Mouse (Mus musculus): ENCODE measurements at regions not wholly inside any gene's neighbourhood (a gene's known extent, or its start where the extent isn't known, plus 50 kb on each side); places are given as distances from the start of the nearest gene placed in this dataset.

DNA sequence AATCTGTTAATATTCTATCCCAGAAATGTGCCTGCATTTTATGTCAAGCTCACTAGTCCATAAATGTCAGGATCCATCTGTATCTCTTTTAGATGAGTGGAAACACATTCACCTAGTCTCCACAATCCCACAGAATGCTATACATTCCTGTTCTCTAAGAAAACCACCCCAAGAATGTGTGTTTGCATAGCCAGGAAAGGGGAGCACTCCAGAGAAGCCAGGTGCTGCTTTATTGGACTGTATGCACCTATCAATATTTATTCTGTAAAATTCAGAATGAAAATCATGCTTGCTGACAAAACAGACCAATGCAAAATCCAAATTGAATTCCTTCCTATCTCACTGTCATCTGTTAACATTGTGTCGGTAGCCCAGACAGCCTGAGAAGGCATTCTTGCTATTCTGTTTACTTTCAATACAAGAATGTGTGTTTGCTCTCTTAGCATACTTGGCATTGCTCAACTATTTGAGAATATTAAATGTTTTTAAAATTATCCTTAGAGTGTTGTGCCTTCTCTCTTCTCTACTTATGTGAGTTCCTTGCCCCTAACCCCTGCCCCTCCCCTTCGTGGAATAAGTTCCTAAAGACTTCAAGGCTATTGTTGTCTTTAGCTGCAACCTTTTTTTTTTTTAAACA lies 2050.7 kb upstream of the 5930422O12Rik start:
- DNase-seq: no peak
- WGBS: 27% methylated on average over 2 of the region's 2 CpGs
- TF ChIP-seq POLR2A (IDR thresholded peaks at IDR 0.05; ENCODE audit: borderline replicate concordance, extremely low read depth, low read depth, low read length) (no peak), CTCF (IDR thresholded peaks at IDR 0.05; ENCODE audit: insufficient read depth, low read length) (no peak)
- H3K4me3 ChIP-seq (replicated peaks; ENCODE audit: extremely low read depth, low read depth, low read length): no peak overlapping the region
- peaks cover 5% of the 10 kb centered on the region for H3K4me1 ChIP-seq (ENCODE audit: control insufficient read depth, insufficient read depth, low read length)

DNA sequence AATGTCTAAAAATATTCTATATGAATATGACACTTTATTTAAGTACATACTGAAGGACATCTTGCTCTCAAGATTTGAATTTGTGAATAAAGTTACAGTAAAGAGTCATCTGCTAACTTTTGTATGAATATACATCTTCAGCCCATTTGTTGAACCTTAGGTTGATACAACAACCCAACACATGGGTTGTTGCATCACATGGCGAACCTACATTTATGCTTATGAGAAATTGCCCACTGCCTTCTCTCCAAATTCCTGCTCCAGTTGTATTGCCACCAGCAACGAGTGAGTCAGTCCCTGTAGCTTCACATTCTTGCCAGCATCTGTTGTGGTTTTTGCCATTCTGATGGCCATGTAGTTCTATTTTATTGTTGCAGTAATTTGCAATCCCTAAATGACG lies 2023.7 kb upstream of the 5930422O12Rik start:
- 78% methylated on average over 3 of the region's 3 CpGs for WGBS
- no peak overlapping the region for H3K4me3 ChIP-seq (replicated peaks; ENCODE audit: extremely low read depth, low read depth, low read length)
- TF ChIP-seq POLR2A (IDR thresholded peaks at IDR 0.05; ENCODE audit: borderline replicate concordance, extremely low read depth, low read depth, low read length): no peak
- no peak for TF ChIP-seq CTCF (IDR thresholded peaks at IDR 0.05; ENCODE audit: insufficient read depth, low read length)
- no peaks in the 10 kb centered on the region for H3K4me1 ChIP-seq (ENCODE audit: control insufficient read depth, insufficient read depth, low read length)
- no peak for DNase-seq

DNA sequence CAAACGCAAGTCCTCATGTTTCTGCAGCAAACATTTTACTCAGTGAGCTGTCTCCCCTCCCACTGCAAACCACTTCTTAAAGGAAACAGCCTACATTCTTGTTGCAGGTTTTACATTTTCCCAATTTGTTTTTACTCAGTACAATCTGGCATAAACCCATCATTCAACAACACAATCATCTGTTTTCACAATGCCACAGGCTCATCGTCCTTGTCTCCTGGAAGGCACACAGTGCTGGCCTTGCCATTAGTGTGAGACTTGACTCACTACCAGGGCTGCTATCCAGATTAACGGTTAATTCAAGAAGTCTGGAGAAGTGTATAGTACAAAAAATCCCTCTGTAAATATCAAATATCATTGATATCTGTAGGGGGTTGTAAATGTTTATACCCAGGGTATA lies 2006.3 kb upstream of the 5930422O12Rik start:
- no peaks in the 10 kb centered on the region for H3K4me1 ChIP-seq (ENCODE audit: control insufficient read depth, insufficient read depth, low read length)
- no peak overlapping the region for H3K4me3 ChIP-seq (replicated peaks; ENCODE audit: extremely low read depth, low read depth, low read length)
- DNase-seq: no peak
- WGBS: 51% methylated on average over 3 of the region's 3 CpGs
- TF ChIP-seq POLR2A (IDR thresholded peaks at IDR 0.05; ENCODE audit: borderline replicate concordance, extremely low read depth, low read depth, low read length) (no peak), CTCF (IDR thresholded peaks at IDR 0.05; ENCODE audit: insufficient read depth, low read length) (no peak)

DNA sequence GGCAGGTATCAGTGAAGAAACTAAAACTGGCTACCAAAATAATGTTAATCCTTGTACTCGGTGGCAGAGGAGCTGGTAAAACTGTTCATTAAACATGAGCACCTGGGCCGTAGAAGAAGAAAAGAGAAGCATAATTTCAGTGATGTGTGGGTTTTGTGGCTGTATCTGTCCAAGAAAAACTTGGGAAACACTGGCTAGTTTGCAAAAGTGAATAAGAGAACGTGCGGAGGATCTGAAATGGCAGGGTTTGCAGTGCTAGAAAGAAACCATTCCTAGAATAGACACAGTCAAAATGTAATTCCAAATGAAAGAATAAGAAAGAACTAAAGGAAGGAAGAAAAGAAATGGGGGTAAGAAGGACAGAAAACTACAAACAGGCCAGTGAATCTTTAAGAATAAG lies 2000.8 kb upstream of the 5930422O12Rik start:
- Histone ChIP-seq H3K4me3 (replicated peaks; ENCODE audit: extremely low read depth, low read depth, low read length) (no peak overlapping the region), H3K4me1 (ENCODE audit: control insufficient read depth, insufficient read depth, low read length) (no peaks in the 10 kb centered on the region)
- no peak for DNase-seq
- TF ChIP-seq POLR2A (IDR thresholded peaks at IDR 0.05; ENCODE audit: borderline replicate concordance, extremely low read depth, low read depth, low read length): no peak
- no peak for TF ChIP-seq CTCF (IDR thresholded peaks at IDR 0.05; ENCODE audit: insufficient read depth, low read length)
- 85% methylated on average over 4 of the region's 4 CpGs for WGBS

DNA sequence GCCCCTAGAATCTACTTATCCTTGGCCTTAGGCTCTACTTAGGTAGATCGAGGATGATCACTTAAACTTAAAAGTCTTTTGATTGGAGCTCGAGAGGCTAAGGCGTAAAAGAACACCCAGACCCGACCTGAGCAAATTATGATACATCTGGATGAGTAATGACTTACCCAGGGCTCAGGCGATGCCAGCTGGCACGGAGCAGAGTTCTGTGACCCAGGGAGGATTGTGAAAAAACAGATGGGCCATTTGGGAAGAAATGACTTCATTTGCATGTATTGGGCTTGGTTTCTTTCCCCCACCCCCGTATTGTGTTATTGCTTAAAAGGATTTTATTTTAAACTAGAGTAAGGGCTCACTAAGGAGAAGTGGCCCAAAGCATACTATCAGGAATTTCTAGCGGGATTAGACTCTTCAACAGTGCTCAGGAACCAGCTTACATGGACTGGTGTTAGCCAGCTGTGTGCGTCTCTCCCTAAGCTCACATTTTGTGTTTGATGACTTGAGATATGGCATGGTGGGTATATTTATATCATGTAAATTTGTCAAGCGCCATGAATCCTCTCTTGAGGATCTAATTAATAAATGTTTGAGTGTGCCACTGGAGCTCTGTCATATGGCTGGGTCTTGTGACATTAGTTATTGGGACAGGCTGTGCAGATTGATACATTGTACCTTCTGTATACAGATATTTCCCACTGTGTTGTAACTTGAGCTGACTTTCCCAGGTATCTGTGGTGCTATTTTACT lies 1991.9 kb upstream of the 5930422O12Rik start:
- WGBS: 79% methylated on average over 10 of the region's 10 CpGs
- Histone ChIP-seq H3K4me1 (ENCODE audit: control insufficient read depth, insufficient read depth, low read length) (no peaks in the 10 kb centered on the region), H3K4me3 (replicated peaks; ENCODE audit: extremely low read depth, low read depth, low read length) (no peak overlapping the region)
- DNase-seq: no peak
- TF ChIP-seq CTCF (IDR thresholded peaks at IDR 0.05; ENCODE audit: insufficient read depth, low read length) (no peak), POLR2A (IDR thresholded peaks at IDR 0.05; ENCODE audit: borderline replicate concordance, extremely low read depth, low read depth, low read length) (no peak)

DNA sequence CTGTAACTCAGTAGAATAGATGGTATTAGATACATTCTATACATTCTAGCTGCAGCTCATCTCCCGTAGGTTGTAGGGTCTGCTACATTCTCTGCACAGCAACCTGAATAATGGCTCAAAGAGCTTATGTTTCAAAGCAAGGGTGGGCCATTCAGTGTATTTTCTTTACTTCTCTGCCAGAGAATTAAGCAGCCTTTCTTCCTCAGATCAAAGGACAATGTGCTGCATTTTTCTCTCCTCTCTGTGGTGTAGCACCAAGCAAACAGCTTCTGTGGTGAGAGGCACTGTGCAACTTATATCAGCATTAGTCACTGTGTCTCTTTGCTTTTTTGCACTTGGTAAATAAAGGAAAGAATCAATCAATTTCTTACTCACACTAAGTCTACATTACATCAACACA lies 1983.7 kb upstream of the 5930422O12Rik start:
- WGBS: 70% methylated on average over 1 of the region's 1 CpGs
- DNase-seq: no peak
- TF ChIP-seq POLR2A (IDR thresholded peaks at IDR 0.05; ENCODE audit: borderline replicate concordance, extremely low read depth, low read depth, low read length) (no peak), CTCF (IDR thresholded peaks at IDR 0.05; ENCODE audit: insufficient read depth, low read length) (no peak)
- Histone ChIP-seq H3K4me1 (ENCODE audit: control insufficient read depth, insufficient read depth, low read length) (no peaks in the 10 kb centered on the region; the same call in 1 of the 2 replicates), H3K4me3 (replicated peaks; ENCODE audit: extremely low read depth, low read depth, low read length) (no peak overlapping the region)

DNA sequence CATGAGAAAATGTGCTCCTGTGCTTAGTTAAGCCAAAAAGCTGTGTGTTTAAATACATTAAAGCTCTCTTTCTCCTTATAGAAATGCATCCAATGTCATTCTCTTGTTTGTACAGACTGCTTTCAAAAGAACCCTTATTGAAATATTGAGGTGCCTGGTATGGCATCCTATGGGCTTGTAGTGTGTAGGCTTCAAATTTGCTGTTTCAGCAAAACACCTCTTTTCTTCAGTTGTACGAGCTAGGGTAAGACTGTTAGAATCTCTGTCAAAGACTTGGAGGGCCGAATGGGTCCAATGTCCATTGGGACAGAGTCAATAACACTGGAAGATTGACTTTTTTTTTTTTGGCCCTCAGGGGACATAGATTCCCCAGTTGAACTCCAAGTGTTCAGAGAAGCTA lies 1980.5 kb upstream of the 5930422O12Rik start:
- 73% methylated on average over 2 of the region's 2 CpGs for WGBS
- H3K4me1 ChIP-seq (ENCODE audit: control insufficient read depth, insufficient read depth, low read length): no peaks in the 10 kb centered on the region; the same call in 1 of the 2 replicates
- no peak overlapping the region for H3K4me3 ChIP-seq (replicated peaks; ENCODE audit: extremely low read depth, low read depth, low read length)
- no peak for DNase-seq
- TF ChIP-seq POLR2A (IDR thresholded peaks at IDR 0.05; ENCODE audit: borderline replicate concordance, extremely low read depth, low read depth, low read length) (no peak), CTCF (IDR thresholded peaks at IDR 0.05; ENCODE audit: insufficient read depth, low read length) (no peak)

DNA sequence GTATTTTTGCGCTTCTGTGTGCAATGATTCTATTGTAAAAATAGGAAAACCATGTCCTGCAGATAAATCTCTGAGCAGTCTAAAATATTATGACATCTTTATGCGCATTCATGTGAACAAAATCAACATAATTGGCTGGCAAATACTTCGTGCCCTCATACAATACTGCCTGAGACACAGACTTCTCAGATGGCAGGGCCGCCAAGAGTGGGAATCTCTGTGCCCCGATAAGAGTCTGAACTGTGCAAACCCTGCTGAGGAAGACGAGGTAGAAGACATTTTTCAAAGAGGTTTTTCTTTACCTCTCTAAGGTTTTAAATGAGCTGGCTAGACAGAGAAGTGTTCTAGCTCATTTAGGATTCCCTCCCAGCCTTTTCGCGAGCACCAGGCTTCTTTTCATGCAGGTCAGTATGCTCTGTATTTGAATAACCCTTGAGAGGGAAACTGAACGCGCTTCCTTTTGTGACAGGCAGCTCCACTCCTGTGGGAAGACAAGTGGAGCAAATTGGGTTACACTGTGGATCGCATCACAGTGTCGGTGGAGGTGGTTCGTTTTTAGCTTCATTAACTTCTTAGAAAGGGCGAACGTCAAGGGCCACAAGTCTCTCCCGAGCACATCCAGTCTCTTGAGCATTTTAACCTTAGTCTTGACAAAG lies 1973.6 kb upstream of the 5930422O12Rik start:
- TF ChIP-seq POLR2A (IDR thresholded peaks at IDR 0.05; ENCODE audit: borderline replicate concordance, extremely low read depth, low read depth, low read length): no peak
- DNase-seq: no peak

DNA sequence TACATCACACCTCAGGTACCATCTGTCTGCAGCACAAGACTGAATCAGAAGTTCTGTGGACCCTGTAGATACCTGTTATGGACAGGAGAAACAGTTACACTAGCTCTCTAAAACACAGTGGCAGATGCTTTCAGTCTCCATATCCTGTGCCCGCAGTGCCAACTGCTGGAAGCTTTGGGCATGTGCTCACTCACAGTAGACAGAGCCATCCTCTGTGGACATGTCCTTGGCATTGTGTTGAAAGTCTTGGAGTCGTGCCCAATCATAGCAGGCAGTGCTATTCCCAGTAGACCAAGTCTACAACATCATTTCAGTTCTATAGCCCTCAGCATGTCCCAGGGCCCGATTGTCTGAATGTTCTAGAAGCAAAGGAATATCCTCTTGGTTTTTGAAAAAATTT lies 1968.2 kb upstream of the 5930422O12Rik start:
- WGBS: 75% methylated on average over 3 of the region's 3 CpGs
- H3K4me3 ChIP-seq (replicated peaks; ENCODE audit: extremely low read depth, low read depth, low read length): no peak overlapping the region
- TF ChIP-seq POLR2A (IDR thresholded peaks at IDR 0.05; ENCODE audit: borderline replicate concordance, extremely low read depth, low read depth, low read length) (no peak), CTCF (IDR thresholded peaks at IDR 0.05; ENCODE audit: insufficient read depth, low read length) (peak; percentile 27; the same call in 1 of the 2 replicates)
- no peak for DNase-seq
- no peaks in the 10 kb centered on the region for H3K4me1 ChIP-seq (ENCODE audit: control insufficient read depth, insufficient read depth, low read length)

More for the DNA sequence above, 1973.6 kb upstream of the 5930422O12Rik start:
- H3K4me3 ChIP-seq (replicated peaks; ENCODE audit: extremely low read depth, low read depth, low read length): no peak overlapping the region
- H3K4me1 ChIP-seq (ENCODE audit: control insufficient read depth, insufficient read depth, low read length): no peaks in the 10 kb centered on the region
- WGBS: 74% methylated on average over 16 of the region's 16 CpGs

Data from lung, adult 2 months (tissue).